Mouse (Mus musculus): ENCODE data around the gene Atrn. TPM values are rescaled to one million over a fixed set of nuclear protein-coding genes. Genes with fewer than 3 reads are reported as not detected.

Atrn gene
- polyA plus RNA-seq, 1 experiment from 2014 or later: 11.5 TPM

DNA sequence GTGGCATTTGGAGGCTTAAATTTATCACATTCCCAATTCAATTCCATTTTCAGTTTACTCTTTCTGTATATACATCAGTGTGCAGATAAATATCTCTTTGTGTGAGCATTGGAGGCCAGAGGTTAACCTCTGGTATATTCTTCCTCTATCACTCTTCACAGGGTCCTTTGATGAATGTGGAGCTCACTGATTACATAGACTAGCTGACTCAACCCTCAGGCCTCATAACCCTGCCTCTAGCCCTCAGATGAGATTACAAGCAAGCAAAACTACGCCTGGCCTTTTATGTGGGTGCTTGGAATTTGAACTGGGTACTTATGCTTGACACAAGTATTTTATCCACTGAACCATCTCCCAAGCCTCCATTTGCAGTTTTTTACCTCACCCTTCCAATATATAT, 68.6 kb downstream of the Atrn start:
- H3K4me2 ChIP-seq (ENCODE audit: low read depth): no peak overlapping the region
- H3K9me3 ChIP-seq (ENCODE audit: control insufficient read depth, low read length): no peaks in the 10 kb centered on the region
- 91% methylated on average over 1 of the region's 1 CpGs for WGBS
- no peak overlapping the region for H3K27ac ChIP-seq (ENCODE audit: low read depth, low read length)
- H3K9ac ChIP-seq (ENCODE audit: low read length): no peak overlapping the region
- H3K4me3 ChIP-seq (ENCODE audit: low read depth, low read length): no peak overlapping the region
- no peaks in the 10 kb centered on the region for H3K36me3 ChIP-seq (ENCODE audit: control insufficient read depth, insufficient read depth, low read length)
- no peaks in the 10 kb centered on the region for H3K27me3 ChIP-seq (ENCODE audit: control insufficient read depth, insufficient read depth, low read length)
- no peak for DNase-seq (ENCODE audit: low spot score)
- no peak for ATAC-seq (ENCODE audit: insufficient read depth, low FRiP score, low TSS enrichment)
- H3K4me1 ChIP-seq (ENCODE audit: control insufficient read depth, insufficient read depth, low read length): no peaks in the 10 kb centered on the region

DNA sequence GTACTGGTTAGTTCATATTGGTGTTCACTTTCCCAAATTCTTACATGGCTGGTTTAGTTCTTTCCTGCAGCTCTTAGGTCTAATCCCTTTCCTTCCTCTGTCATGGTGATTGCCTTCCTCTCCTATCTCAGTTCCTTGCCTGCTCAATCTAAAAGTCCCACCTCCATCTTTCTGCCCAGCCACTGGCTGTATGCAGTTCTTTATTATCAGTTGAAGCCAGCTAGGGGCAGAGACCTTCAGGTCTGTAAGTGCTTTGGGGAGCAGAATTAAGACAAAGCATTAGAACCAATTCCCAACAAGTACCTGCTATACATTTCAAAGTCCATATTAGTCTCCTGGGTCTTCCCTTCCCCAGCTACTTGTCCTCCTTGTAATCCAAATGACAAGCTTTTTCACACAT, 71.3 kb downstream of the Atrn start:
- Histone ChIP-seq H3K36me3 (ENCODE audit: control insufficient read depth, insufficient read depth, low read length) (no peaks in the 10 kb centered on the region; the same call in 1 of the 2 replicates), H3K4me2 (ENCODE audit: low read depth) (no peak overlapping the region), H3K27me3 (ENCODE audit: control insufficient read depth, insufficient read depth, low read length) (no peaks in the 10 kb centered on the region), H3K27ac (ENCODE audit: low read depth, low read length) (no peak overlapping the region), H3K4me3 (ENCODE audit: low read depth, low read length) (no peak overlapping the region), H3K4me1 (ENCODE audit: control insufficient read depth, insufficient read depth, low read length) (no peaks in the 10 kb centered on the region), H3K9me3 (ENCODE audit: control insufficient read depth, low read length) (no peaks in the 10 kb centered on the region), H3K9ac (ENCODE audit: low read length) (no peak overlapping the region)
- DNase-seq (ENCODE audit: low spot score): no peak
- ATAC-seq (ENCODE audit: insufficient read depth, low FRiP score, low TSS enrichment): no peak

- no peaks in the 10 kb centered on the region for H3K9me3 ChIP-seq (ENCODE audit: control insufficient read depth, low read length)
- H3K4me2 ChIP-seq (ENCODE audit: low read depth): no peak overlapping the region
- no peak overlapping the region for H3K9ac ChIP-seq (ENCODE audit: low read length)
- H3K4me1 ChIP-seq (ENCODE audit: control insufficient read depth, insufficient read depth, low read length): no peaks in the 10 kb centered on the region
- DNase-seq (ENCODE audit: low spot score): no peak
- no peak overlapping the region for H3K4me3 ChIP-seq (ENCODE audit: low read depth, low read length)
- no peak overlapping the region for H3K27ac ChIP-seq (ENCODE audit: low read depth, low read length)
- H3K36me3 ChIP-seq (ENCODE audit: control insufficient read depth, insufficient read depth, low read length): no peaks in the 10 kb centered on the region; the same call in 1 of the 2 replicates
- no peaks in the 10 kb centered on the region for H3K27me3 ChIP-seq (ENCODE audit: control insufficient read depth, insufficient read depth, low read length)
- WGBS: 84% methylated on average over 10 of the region's 10 CpGs
- ATAC-seq (ENCODE audit: insufficient read depth, low FRiP score, low TSS enrichment): no peak
Measured at GRCm38 (mm10) chr2:130978058-130978847, 72.0 kb downstream of the Atrn start.

- DNase-seq (ENCODE audit: low spot score) (no peak), ATAC-seq (ENCODE audit: insufficient read depth, low FRiP score, low TSS enrichment) (no peak)
- Histone ChIP-seq H3K27ac (ENCODE audit: low read depth, low read length) (no peak overlapping the region), H3K4me1 (ENCODE audit: control insufficient read depth, insufficient read depth, low read length) (no peaks in the 10 kb centered on the region), H3K4me3 (ENCODE audit: low read depth, low read length) (no peak overlapping the region), H3K27me3 (ENCODE audit: control insufficient read depth, insufficient read depth, low read length) (no peaks in the 10 kb centered on the region), H3K9me3 (ENCODE audit: control insufficient read depth, low read length) (no peaks in the 10 kb centered on the region), H3K4me2 (ENCODE audit: low read depth) (no peak overlapping the region), H3K9ac (ENCODE audit: low read length) (no peak overlapping the region), H3K36me3 (ENCODE audit: control insufficient read depth, insufficient read depth, low read length) (no peaks in the 10 kb centered on the region; the same call in 1 of the 2 replicates)
Measured at GRCm38 (mm10) chr2:130979138-130979537, 72.8 kb downstream of the Atrn start.

DNA sequence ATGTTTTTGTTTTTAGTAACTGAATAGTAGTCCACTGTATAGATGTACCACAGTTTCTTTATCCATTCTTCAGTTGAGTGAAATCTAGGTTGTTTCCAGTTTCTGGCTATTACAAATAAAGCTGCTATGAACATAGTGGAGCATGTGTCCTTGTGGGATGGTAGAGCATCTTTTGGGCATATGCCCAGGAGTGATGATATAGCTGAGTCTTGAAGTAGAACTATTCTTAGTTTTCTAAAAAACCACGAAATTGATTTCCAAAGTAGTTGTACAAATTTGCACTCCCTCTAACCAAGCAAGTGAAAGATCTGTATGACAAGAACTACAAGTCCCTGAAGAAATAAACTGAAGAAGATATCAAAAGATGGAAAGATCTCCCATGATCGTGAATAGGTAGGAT, 86.5 kb downstream of the Atrn start:
- H3K9me3 ChIP-seq (ENCODE audit: control insufficient read depth, low read length): no peaks in the 10 kb centered on the region
- DNase-seq (ENCODE audit: low spot score) (no peak), ATAC-seq (ENCODE audit: insufficient read depth, low FRiP score, low TSS enrichment) (no peak)
- H3K27me3 ChIP-seq (ENCODE audit: control insufficient read depth, insufficient read depth, low read length): no peaks in the 10 kb centered on the region
- no peak overlapping the region for H3K9ac ChIP-seq (ENCODE audit: low read length)
- no peak overlapping the region for H3K4me3 ChIP-seq (ENCODE audit: low read depth, low read length)
- peaks cover 2% of the 10 kb centered on the region for H3K36me3 ChIP-seq (ENCODE audit: control insufficient read depth, insufficient read depth, low read length)
- no peaks in the 10 kb centered on the region for H3K4me1 ChIP-seq (ENCODE audit: control insufficient read depth, insufficient read depth, low read length)
- H3K4me2 ChIP-seq (ENCODE audit: low read depth): no peak overlapping the region
- H3K27ac ChIP-seq (ENCODE audit: low read depth, low read length): no peak overlapping the region
- WGBS: 91% methylated on average over 2 of the region's 2 CpGs

DNA sequence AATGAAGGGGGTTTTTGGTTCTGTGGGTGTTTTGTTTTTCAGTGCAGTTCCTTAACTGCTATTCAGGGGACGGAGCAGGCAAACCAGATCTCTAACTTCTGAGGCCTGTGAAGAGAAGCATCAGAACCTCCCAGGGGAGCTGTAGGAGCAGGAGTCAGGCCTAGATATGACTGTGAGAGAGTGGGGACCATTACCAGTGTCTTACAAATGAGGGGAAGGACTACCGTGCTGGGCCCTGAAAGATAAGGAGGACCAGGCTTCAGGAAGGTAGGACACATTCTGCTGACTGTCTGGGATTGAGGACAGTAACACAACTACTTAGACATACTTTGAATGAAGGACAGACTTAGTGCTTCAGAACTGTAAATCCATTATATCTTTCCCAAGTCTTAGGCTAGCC, 102.8 kb downstream of the Atrn start:
- 82% methylated on average over 2 of the region's 2 CpGs for WGBS
- DNase-seq (ENCODE audit: low spot score): no peak
- peaks cover 2% of the 10 kb centered on the region; the same call in 1 of the 2 replicates for H3K36me3 ChIP-seq (ENCODE audit: control insufficient read depth, insufficient read depth, low read length)
- no peak overlapping the region for H3K4me3 ChIP-seq (ENCODE audit: low read depth, low read length)
- no peaks in the 10 kb centered on the region for H3K4me1 ChIP-seq (ENCODE audit: control insufficient read depth, insufficient read depth, low read length)
- no peaks in the 10 kb centered on the region for H3K9me3 ChIP-seq (ENCODE audit: control insufficient read depth, low read length)
- H3K27ac ChIP-seq (ENCODE audit: low read depth, low read length): no peak overlapping the region
- H3K4me2 ChIP-seq (ENCODE audit: low read depth): no peak overlapping the region
- H3K27me3 ChIP-seq (ENCODE audit: control insufficient read depth, insufficient read depth, low read length): no peaks in the 10 kb centered on the region
- no peak for ATAC-seq (ENCODE audit: insufficient read depth, low FRiP score, low TSS enrichment)
- H3K9ac ChIP-seq (ENCODE audit: low read length): no peak overlapping the region

GRCm38 (mm10) chr2:131010566-131010965, 104.3 kb downstream of the Atrn start:
- no peak overlapping the region for H3K9ac ChIP-seq (ENCODE audit: low read length)
- no peaks in the 10 kb centered on the region; the same call in 1 of the 2 replicates for H3K36me3 ChIP-seq (ENCODE audit: control insufficient read depth, insufficient read depth, low read length)
- H3K4me3 ChIP-seq (ENCODE audit: low read depth, low read length): no peak overlapping the region
- H3K27me3 ChIP-seq (ENCODE audit: control insufficient read depth, insufficient read depth, low read length): no peaks in the 10 kb centered on the region
- DNase-seq (ENCODE audit: low spot score) (no peak), ATAC-seq (ENCODE audit: insufficient read depth, low FRiP score, low TSS enrichment) (no peak)
- H3K4me1 ChIP-seq (ENCODE audit: control insufficient read depth, insufficient read depth, low read length): no peaks in the 10 kb centered on the region
- H3K4me2 ChIP-seq (ENCODE audit: low read depth): no peak overlapping the region
- no peaks in the 10 kb centered on the region for H3K9me3 ChIP-seq (ENCODE audit: control insufficient read depth, low read length)
- WGBS: 90% methylated on average over 1 of the region's 1 CpGs
- no peak overlapping the region for H3K27ac ChIP-seq (ENCODE audit: low read depth, low read length)

DNA sequence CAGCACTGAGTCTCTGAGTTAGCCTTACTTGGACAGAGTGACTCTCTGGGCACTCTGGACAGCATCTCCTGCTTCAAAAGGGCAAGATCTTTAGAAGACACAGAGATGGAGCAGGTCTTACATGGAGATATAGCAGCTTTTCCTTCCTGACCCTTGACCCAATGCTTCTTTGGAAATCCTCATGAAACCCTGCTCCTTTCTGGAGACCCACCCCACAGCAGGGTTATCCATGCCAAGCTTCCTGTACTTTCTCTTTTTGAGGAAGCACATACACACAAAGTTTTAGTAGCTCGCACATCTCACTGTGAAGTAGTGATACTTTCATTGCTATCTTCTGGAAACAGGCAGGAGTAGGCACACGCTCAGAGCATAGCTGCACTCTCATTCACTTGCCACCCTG, 118.9 kb downstream of the Atrn start:
- ATAC-seq (ENCODE audit: insufficient read depth, low FRiP score, low TSS enrichment) (no peak), DNase-seq (ENCODE audit: low spot score) (no peak)
- H3K36me3 ChIP-seq (ENCODE audit: control insufficient read depth, insufficient read depth, low read length): peaks cover 4% of the 10 kb centered on the region
- no peak overlapping the region for H3K27ac ChIP-seq (ENCODE audit: low read depth, low read length)
- H3K9me3 ChIP-seq (ENCODE audit: control insufficient read depth, low read length): no peaks in the 10 kb centered on the region
- no peak overlapping the region for H3K4me2 ChIP-seq (ENCODE audit: low read depth)
- no peaks in the 10 kb centered on the region for H3K4me1 ChIP-seq (ENCODE audit: control insufficient read depth, insufficient read depth, low read length)
- no peaks in the 10 kb centered on the region for H3K27me3 ChIP-seq (ENCODE audit: control insufficient read depth, insufficient read depth, low read length)
- no peak overlapping the region for H3K9ac ChIP-seq (ENCODE audit: low read length)
- WGBS: 97% methylated on average over 2 of the region's 2 CpGs
- no peak overlapping the region for H3K4me3 ChIP-seq (ENCODE audit: low read depth, low read length)

- ATAC-seq (ENCODE audit: insufficient read depth, low FRiP score, low TSS enrichment) (no peak), DNase-seq (ENCODE audit: low spot score) (no peak)
- no peak overlapping the region for H3K27ac ChIP-seq (ENCODE audit: low read depth, low read length)
- peaks cover 4% of the 10 kb centered on the region for H3K36me3 ChIP-seq (ENCODE audit: control insufficient read depth, insufficient read depth, low read length)
- H3K4me2 ChIP-seq (ENCODE audit: low read depth): no peak overlapping the region
- no peaks in the 10 kb centered on the region for H3K9me3 ChIP-seq (ENCODE audit: control insufficient read depth, low read length)
- no peak overlapping the region for H3K9ac ChIP-seq (ENCODE audit: low read length)
- WGBS: 79% methylated on average over 3 of the region's 3 CpGs
- H3K4me1 ChIP-seq (ENCODE audit: control insufficient read depth, insufficient read depth, low read length): no peaks in the 10 kb centered on the region
- H3K27me3 ChIP-seq (ENCODE audit: control insufficient read depth, insufficient read depth, low read length): no peaks in the 10 kb centered on the region
- H3K4me3 ChIP-seq (ENCODE audit: low read depth, low read length): no peak overlapping the region
Measured at GRCm38 (mm10) chr2:131026941-131027340, 120.6 kb downstream of the Atrn start.

All from neural tube, embryonic 11.5 days (tissue).